Mouse (Mus musculus) kidney, adult 2 months (tissue): ENCODE measurements around the gene Ap1b1.

Experiments used
- CTCF ChIP-seq: fragments of 200-500 bp; conservative IDR thresholded peaks from 2 replicates; pipeline ENCODE4 v1.5.1; 2011; ENCODE audit warnings: low read depth, mild to moderate bottlenecking, control low read depth, low read length, moderate library complexity, mixed read lengths; ENCODE audit not compliant: insufficient read depth, insufficient read length
- POLR2A ChIP-seq: fragments of 200-500 bp; IDR thresholded peaks from one replicate; pipeline ENCODE4 v1.6.1; 2011; ENCODE audit warnings: low read depth, low read length, control low read depth

DNA sequence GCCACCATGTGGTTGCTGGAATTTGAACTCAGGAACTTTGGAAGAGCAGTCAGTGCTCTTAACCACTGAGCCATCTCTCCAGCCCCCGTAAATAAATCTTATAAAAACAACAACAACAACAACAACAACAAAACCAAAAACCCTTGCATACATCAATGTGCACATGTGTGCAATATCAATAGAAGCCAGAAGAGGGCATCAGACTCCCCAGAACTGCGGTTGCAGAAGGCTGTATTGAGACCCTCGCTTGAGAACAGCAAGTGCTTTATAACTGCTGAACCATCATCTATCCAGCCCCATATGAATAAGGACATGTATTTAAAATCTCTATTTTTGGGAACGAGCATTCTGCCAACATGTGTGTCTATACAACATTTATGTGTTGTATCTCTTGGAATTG is 88.3 kb downstream of the Ap1b1 start:
- TF ChIP-seq CTCF = peak; percentile 35; the same call in 1 of the 2 replicates
- TF ChIP-seq POLR2A = no peak
